Mouse (Mus musculus): ENCODE measurements around the gene Xiap.

DNA sequence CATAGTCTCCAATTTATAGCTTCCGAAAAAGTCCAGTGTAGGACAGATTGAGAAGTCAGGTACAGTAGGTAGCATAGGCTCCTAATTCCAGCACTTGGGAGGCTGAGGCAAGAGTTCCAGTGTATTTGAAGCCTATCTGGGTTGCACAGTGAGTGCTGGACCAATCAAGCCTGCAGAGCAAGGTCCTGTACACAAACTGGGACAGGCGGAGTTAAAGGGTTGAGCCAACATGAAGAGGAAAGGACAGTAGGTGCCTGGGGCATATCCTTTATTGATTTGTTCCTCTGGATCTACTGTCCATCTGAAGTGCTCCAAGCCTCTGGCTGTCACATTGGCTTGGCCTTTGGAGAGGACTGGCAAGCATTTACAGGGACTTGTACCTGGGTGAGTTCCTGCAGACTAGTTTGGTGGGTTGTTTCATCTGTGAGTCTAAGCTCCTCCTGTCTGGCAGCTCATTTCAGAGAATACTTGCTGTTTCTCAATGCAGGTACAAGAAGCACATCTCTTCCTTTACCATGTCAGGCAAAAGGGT, 46.7 kb upstream of the Xiap start:
- TF ChIP-seq CTCF (IDR thresholded peaks at IDR 0.05; ENCODE audit: low read depth, low read length) (no peak), POLR2AphosphoS5 (IDR thresholded peaks at IDR 0.05; ENCODE audit: insufficient replicate concordance, low read depth, low read length) (no peak), TAL1 (conservative IDR thresholded peaks at IDR 0.05; ENCODE audit: low read depth, low read length) (no peak), GATA2 (IDR thresholded peaks at IDR 0.05; ENCODE audit: borderline replicate concordance, low read depth, low read length) (no peak)

Measured in G1E (cell line).